Mouse (Mus musculus): ENCODE results near the gene Pole4. TPM values are rescaled to one million over a fixed set of nuclear protein-coding genes. Genes with fewer than 3 reads are reported as not detected.

The Pole4 gene
- total and polyA plus RNA-seq, 3 experiments: 32.3 to 81.1 (median 58.8) TPM

DNA sequence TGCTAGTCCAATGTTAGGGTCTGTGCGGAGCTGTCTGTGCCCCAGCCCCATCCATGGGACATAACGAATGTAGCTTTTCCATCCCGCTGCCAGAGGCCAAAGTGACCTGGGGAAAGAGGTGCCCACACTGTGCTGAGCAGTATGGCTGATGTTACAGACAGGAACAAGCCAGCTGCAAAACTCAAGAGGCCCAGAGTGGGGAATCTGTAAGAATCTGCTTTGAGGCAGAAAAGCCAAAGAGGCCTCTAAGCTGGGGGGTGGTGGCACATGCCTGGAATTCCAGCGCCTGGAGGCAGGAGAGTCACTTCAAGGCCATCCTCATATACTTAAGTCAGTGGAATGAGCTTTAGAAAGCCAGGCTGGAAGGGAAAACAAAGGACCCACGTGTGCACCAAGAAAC, 18.2 kb upstream of the Pole4 start:
- TF ChIP-seq TAL1 (conservative IDR thresholded peaks at IDR 0.05; ENCODE audit: low read depth, low read length) (no peak), GATA2 (IDR thresholded peaks at IDR 0.05; ENCODE audit: borderline replicate concordance, low read depth, low read length) (no peak), POLR2AphosphoS5 (IDR thresholded peaks at IDR 0.05; ENCODE audit: insufficient replicate concordance, low read depth, low read length) (no peak), CTCF (IDR thresholded peaks at IDR 0.05; ENCODE audit: low read depth, low read length) (no peak)
- Histone ChIP-seq H3K4me1 (ENCODE audit: insufficient read depth, low read depth, low read length) (peaks cover 4% of the 10 kb centered on the region; the same call in 1 of the 2 replicates), H3K27me3 (ENCODE audit: insufficient read depth, low read length) (no peaks in the 10 kb centered on the region), H3K9me3 (replicated peaks) (no peaks in the 10 kb centered on the region), H3K4me3 (ENCODE audit: low read depth, low read length) (no peak overlapping the region), H3K36me3 (replicated peaks) (peaks cover 59% of the 10 kb centered on the region)
- DNase-seq (ENCODE audit: low spot score) (no peak), ATAC-seq (ENCODE audit: extremely low read depth, insufficient number of reproducible peaks, low FRiP score, poor library complexity, severe bottlenecking) (no peak)

DNA sequence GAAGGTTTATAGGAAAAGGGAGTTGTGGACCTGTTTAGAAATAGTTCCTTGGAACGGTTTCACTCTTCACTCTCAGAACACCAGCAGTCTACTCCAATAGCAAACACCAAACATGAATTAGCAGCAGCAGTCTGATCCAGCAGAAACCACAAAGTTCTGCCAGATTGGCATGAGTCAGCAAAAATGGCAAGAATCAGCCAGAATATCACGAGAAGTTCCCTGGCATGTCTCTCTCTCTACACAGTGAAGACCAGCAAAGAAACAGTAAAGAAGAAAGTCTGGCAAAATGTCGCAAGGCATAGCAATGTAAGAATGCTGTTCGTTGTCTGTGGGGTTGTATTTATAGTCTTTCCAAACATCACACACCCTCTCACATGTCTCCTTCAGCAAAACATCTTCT, 11.0 kb upstream of the Pole4 start:
- ATAC-seq (ENCODE audit: extremely low read depth, insufficient number of reproducible peaks, low FRiP score, poor library complexity, severe bottlenecking) (no peak), DNase-seq (ENCODE audit: low spot score) (no peak)
- TF ChIP-seq TAL1 (conservative IDR thresholded peaks at IDR 0.05; ENCODE audit: low read depth, low read length) (no peak), CTCF (IDR thresholded peaks at IDR 0.05; ENCODE audit: low read depth, low read length) (no peak), GATA2 (IDR thresholded peaks at IDR 0.05; ENCODE audit: borderline replicate concordance, low read depth, low read length) (no peak), GATA1 (IDR thresholded peaks at IDR 0.05; ENCODE audit: borderline replicate concordance, low read length) (no peak), POLR2AphosphoS5 (IDR thresholded peaks at IDR 0.05; ENCODE audit: insufficient replicate concordance, low read depth, low read length) (no peak)

DNA sequence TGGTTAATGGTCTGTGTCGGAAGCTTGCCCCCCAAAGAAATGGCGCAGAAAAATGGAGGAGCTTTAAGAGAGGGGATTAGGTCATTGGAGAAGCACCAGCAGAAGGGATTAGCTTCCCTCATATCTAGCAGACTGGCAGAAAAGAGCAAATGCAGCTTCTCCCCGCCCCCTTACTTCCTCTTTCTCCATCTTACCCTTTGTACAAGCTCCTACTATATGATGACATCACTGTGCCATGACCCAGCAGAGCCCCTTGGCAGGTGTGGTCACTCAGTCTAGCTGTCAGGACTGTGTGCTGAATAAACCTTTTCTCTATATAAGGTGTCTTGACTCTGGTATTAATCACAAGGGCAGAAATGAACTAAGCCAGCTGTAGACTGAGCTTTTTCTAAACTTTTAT, 10.5 kb upstream of the Pole4 start:
- ATAC-seq (ENCODE audit: extremely low read depth, insufficient number of reproducible peaks, low FRiP score, poor library complexity, severe bottlenecking) (peak; percentile 71), DNase-seq (ENCODE audit: low spot score) (peak; percentile 50)
- TF ChIP-seq GATA1 (IDR thresholded peaks at IDR 0.05; ENCODE audit: borderline replicate concordance, low read length) (no peak), POLR2AphosphoS5 (IDR thresholded peaks at IDR 0.05; ENCODE audit: insufficient replicate concordance, low read depth, low read length) (no peak), GATA2 (IDR thresholded peaks at IDR 0.05; ENCODE audit: borderline replicate concordance, low read depth, low read length) (no peak), CTCF (IDR thresholded peaks at IDR 0.05; ENCODE audit: low read depth, low read length) (no peak), TAL1 (conservative IDR thresholded peaks at IDR 0.05; ENCODE audit: low read depth, low read length) (no peak)
- Histone ChIP-seq H3K4me3 (ENCODE audit: low read depth, low read length) (no peak overlapping the region), H3K36me3 (replicated peaks) (no peaks in the 10 kb centered on the region), H3K27me3 (ENCODE audit: insufficient read depth, low read length) (peaks cover 13% of the 10 kb centered on the region), H3K9me3 (replicated peaks) (no peaks in the 10 kb centered on the region), H3K4me1 (ENCODE audit: insufficient read depth, low read depth, low read length) (peaks cover 28% of the 10 kb centered on the region)

More for the DNA sequence above, 11.0 kb upstream of the Pole4 start:
- H3K27me3 ChIP-seq (ENCODE audit: insufficient read depth, low read length): peaks cover 9% of the 10 kb centered on the region; the same call in 1 of the 2 replicates
- no peaks in the 10 kb centered on the region for H3K36me3 ChIP-seq (replicated peaks)
- H3K4me3 ChIP-seq (ENCODE audit: low read depth, low read length): no peak overlapping the region
- no peaks in the 10 kb centered on the region for H3K9me3 ChIP-seq (replicated peaks)
- H3K4me1 ChIP-seq (ENCODE audit: insufficient read depth, low read depth, low read length): peaks cover 28% of the 10 kb centered on the region

DNA sequence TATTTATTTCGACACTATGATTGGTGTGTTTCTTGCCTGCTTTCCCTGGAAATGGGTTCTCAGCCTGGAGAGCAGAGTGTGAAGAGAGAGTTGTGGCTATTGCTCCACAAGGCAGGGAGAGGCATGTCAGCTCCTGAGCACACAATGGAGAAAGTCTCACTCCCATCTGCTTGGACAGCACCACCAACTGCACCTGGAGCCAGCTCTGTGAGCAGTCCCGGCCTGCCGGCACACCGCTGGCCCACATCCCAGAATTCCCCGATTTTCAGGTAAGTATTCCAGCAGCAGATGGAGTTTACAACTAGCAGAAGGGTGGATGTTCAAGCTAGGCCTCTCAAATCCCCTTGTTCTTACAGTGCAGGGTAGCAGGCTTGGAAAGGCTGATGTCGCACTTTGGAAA, 10.1 kb upstream of the Pole4 start:
- Histone ChIP-seq H3K4me3 (ENCODE audit: low read depth, low read length) (no peak overlapping the region), H3K9me3 (replicated peaks) (no peaks in the 10 kb centered on the region), H3K4me1 (ENCODE audit: insufficient read depth, low read depth, low read length) (peaks cover 27% of the 10 kb centered on the region), H3K27me3 (ENCODE audit: insufficient read depth, low read length) (peaks cover 15% of the 10 kb centered on the region), H3K36me3 (replicated peaks) (no peaks in the 10 kb centered on the region)
- ATAC-seq (ENCODE audit: extremely low read depth, insufficient number of reproducible peaks, low FRiP score, poor library complexity, severe bottlenecking) (no peak), DNase-seq (ENCODE audit: low spot score) (no peak)
- TF ChIP-seq TAL1 (conservative IDR thresholded peaks at IDR 0.05; ENCODE audit: low read depth, low read length) (no peak), GATA2 (IDR thresholded peaks at IDR 0.05; ENCODE audit: borderline replicate concordance, low read depth, low read length) (no peak), GATA1 (IDR thresholded peaks at IDR 0.05; ENCODE audit: borderline replicate concordance, low read length) (no peak), CTCF (IDR thresholded peaks at IDR 0.05; ENCODE audit: low read depth, low read length) (no peak)

DNA sequence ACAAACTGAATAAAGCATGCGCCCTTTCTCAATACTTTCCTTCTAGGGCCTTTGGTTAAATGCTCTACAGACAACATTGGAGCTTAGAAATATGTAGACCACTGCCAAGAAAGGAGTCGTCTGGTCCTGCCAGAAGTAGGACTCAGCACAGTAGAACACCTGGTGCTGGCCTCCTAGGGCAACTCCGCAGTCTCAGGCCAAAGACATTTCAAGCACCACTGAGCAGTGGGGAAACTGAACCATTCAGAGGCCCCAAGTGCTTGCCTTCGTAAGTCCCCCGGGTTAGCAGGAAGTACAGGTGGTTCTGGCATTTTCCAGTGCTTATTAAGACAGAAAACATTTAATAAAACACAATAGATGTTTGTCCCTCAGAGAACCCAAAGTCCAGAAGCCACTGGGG, 9.7 kb upstream of the Pole4 start:
- H3K9me3 ChIP-seq (replicated peaks): no peaks in the 10 kb centered on the region
- peaks cover 19% of the 10 kb centered on the region for H3K27me3 ChIP-seq (ENCODE audit: insufficient read depth, low read length)
- TF ChIP-seq GATA1 (IDR thresholded peaks at IDR 0.05; ENCODE audit: borderline replicate concordance, low read length): no peak
- no peak for TF ChIP-seq TAL1 (conservative IDR thresholded peaks at IDR 0.05; ENCODE audit: low read depth, low read length)
- TF ChIP-seq POLR2AphosphoS5 (IDR thresholded peaks at IDR 0.05; ENCODE audit: insufficient replicate concordance, low read depth, low read length): no peak
- no peak for TF ChIP-seq CTCF (IDR thresholded peaks at IDR 0.05; ENCODE audit: low read depth, low read length)
- TF ChIP-seq GATA2 (IDR thresholded peaks at IDR 0.05; ENCODE audit: borderline replicate concordance, low read depth, low read length): no peak
- ATAC-seq (ENCODE audit: extremely low read depth, insufficient number of reproducible peaks, low FRiP score, poor library complexity, severe bottlenecking) (no peak), DNase-seq (ENCODE audit: low spot score) (no peak)
- H3K4me3 ChIP-seq (ENCODE audit: low read depth, low read length): no peak overlapping the region
- H3K36me3 ChIP-seq (replicated peaks): no peaks in the 10 kb centered on the region
- H3K4me1 ChIP-seq (ENCODE audit: insufficient read depth, low read depth, low read length): peaks cover 26% of the 10 kb centered on the region

DNA sequence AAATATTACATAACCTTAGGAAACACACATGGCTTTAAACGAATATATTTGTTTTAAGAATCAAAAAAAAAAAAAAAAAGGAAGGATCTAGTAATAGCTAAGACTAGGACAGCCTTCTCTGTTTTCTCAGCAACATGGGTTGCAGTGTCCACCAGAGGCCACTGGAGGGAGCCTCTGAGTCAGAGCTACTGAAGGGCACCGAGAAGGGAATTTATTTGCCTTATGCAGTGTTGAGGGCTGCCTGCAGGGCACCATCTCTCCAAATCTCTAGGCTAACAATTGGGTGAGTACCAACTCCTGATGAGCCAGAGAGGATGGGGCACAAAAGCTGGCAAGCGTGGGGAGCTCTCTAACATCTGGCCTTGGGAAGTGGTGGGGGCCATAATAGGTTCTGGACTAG, 9.1 kb upstream of the Pole4 start:
- DNase-seq (ENCODE audit: low spot score) (peak; percentile 63), ATAC-seq (ENCODE audit: extremely low read depth, insufficient number of reproducible peaks, low FRiP score, poor library complexity, severe bottlenecking) (peak; percentile 48; the same call in 1 of the 2 replicates)
- Histone ChIP-seq H3K4me3 (ENCODE audit: low read depth, low read length) (no peak overlapping the region), H3K9me3 (replicated peaks) (no peaks in the 10 kb centered on the region), H3K27me3 (ENCODE audit: insufficient read depth, low read length) (peaks cover 19% of the 10 kb centered on the region), H3K4me1 (ENCODE audit: insufficient read depth, low read depth, low read length) (peaks cover 26% of the 10 kb centered on the region), H3K36me3 (replicated peaks) (no peaks in the 10 kb centered on the region)
- TF ChIP-seq GATA1 (IDR thresholded peaks at IDR 0.05; ENCODE audit: borderline replicate concordance, low read length) (no peak), TAL1 (conservative IDR thresholded peaks at IDR 0.05; ENCODE audit: low read depth, low read length) (no peak), GATA2 (IDR thresholded peaks at IDR 0.05; ENCODE audit: borderline replicate concordance, low read depth, low read length) (no peak), POLR2AphosphoS5 (IDR thresholded peaks at IDR 0.05; ENCODE audit: insufficient replicate concordance, low read depth, low read length) (no peak), CTCF (IDR thresholded peaks at IDR 0.05; ENCODE audit: low read depth, low read length) (peak; percentile 91)
